Mouse (Mus musculus): ENCODE measurements around the gene Lsm6.

The Lsm6 gene

DNA sequence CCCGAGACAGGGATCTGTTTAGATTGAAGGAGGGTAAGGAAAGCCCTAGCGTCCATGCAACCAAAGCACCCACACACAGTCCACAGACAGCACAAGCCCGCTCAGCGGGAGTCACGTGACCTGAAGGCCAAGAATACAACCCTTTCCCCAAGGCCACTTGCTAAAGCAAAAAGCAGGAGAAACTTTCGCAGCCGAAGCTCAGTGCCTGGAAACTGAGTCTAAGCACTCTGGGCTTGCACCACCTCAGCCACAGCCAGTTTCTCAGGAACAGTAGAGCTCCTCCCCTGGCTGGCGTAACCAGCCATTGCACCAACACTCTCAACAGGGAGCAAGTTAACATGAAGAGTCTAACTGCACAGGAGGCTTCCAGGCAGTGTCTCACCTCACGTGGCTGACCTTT, 13.7 kb downstream of the Lsm6 start:
- DNase-seq (ENCODE audit: low read depth, low spot score): no peak

DNA sequence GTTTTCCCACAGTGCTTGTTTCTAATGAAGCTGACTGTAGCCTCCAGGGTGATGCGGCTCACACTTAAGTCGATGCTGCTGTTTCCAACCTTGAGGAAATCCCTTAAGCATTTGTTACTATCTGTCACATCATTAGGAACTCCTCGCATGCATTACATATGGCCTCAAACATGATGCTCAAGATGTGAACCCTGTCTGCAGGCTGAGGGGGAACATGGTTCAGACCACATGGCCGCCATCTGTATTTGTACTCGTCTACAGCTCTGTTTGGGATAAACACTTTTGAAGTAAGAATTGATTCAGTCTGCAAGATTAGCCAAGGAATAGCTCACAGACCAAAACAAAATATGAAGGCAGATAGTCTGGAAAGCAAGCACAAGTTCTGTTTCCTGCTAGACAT, 14.9 kb downstream of the Lsm6 start:
- DNase-seq (ENCODE audit: low read depth, low spot score): no peak

DNA sequence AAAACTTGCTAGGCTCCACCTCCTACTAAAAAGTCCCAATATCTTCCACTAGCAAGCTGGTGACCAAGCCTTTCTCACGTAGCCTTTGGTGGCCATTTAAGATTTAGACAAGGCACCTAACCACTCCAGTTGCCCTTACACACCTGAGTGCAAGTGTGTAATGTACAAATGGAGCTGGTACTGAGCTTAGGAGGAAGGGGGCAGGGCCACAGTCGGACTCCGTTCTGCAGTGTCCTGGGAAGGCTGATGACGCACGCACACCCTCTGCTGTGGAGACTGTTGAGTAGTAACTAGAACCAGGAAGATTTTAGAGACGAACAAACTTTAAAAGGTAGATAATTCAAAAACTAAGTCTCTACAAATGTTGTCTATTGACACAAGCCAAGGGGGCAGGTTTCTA, 19.7 kb downstream of the Lsm6 start:
- DNase-seq (ENCODE audit: low read depth, low spot score): no peak

DNA sequence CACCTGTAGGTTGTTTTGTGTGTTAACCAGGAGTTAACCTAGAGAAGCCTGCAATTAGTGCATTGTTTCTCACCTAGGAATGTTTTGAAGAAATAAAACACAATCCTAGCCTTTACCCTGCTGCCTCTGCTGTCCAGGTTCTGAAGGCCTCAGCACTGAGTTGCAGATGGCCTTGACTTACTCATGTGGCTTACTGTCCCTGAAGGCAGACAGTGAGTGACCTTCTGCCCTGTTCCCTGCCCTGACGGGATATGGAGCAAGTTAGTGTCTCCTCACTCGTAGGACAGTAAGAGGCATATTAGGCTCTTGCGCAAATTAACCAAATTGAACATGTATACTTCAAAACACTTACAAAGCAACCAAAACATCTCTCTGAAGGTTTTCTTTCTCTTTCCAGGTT, 22.3 kb downstream of the Lsm6 start:
- no peak for DNase-seq (ENCODE audit: low read depth, low spot score)

DNA sequence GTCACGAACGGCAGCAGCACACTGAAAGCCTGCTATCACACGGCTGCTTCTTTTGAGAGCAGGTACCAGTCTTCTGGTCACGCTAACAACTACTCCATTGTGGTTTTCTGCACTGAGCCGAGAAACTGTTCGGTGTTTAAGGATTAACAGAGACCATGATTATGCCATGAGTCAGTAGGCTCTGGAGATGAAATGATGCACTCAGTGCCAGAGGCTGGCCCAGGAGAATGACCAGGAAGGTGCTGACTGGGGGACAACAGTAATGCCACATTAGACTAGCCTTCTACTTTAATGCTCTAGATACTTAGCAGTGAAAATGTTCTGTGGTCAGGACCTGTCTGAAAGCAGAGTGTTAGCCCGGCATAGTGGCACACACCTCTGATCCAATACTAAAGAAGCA, 23.0 kb downstream of the Lsm6 start:
- DNase-seq (ENCODE audit: low read depth, low spot score): no peak

DNA sequence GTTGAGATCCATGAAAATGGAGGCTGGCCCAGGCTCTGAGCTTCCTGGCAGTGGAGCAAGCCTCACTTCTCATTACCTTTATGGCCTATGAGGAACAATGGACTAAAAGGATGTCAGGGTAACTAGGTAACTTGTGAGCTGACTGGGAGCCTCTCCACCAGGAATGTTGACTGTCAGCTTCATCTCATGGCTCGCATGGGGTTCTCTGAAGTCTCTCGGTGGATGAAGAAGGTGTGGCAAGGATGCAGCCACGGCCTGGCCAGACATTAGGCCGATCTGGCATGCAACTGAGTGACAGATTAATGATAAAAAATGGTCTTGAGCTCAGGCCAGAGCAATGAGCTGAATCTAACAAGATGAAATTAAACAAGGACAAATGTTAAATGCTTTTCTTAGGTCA, 27.7 kb downstream of the Lsm6 start:
- no peak for DNase-seq (ENCODE audit: low read depth, low spot score)

DNA sequence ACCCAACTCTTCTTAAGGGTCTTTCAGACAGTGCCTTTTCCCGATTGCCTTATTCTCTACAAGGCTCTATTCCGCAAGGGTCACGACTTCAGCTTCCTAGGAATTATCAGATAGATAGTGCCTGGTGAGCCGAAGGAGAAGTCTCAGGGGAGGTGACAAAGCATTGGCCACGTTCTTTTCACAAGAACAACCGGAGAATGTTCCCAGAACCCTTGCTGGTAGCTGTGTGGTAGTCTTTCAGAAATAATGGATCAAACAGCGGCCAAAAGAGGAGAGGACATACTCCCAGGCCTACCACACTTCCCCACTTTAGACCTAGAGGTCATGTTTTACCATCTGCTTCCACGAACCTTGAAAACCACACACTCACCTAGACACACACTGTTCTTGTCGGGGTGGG, 44.1 kb downstream of the Lsm6 start:
- DNase-seq (ENCODE audit: low read depth, low spot score): no peak

- DNase-seq (ENCODE audit: low read depth, low spot score): no peak
Measured at GRCm38 (mm10) chr8:78771256-78771655, 49.7 kb downstream of the Lsm6 start.

GRCm38 (mm10) chr8:78770584-78770983, 50.4 kb downstream of the Lsm6 start:
- no peak for DNase-seq (ENCODE audit: low read depth, low spot score)

- no peak for DNase-seq (ENCODE audit: low read depth, low spot score)
Measured at GRCm38 (mm10) chr8:78765556-78765955, 55.4 kb downstream of the Lsm6 start.

GRCm38 (mm10) chr8:78764976-78765375, 56.0 kb downstream of the Lsm6 start:
- DNase-seq (ENCODE audit: low read depth, low spot score): no peak

DNA sequence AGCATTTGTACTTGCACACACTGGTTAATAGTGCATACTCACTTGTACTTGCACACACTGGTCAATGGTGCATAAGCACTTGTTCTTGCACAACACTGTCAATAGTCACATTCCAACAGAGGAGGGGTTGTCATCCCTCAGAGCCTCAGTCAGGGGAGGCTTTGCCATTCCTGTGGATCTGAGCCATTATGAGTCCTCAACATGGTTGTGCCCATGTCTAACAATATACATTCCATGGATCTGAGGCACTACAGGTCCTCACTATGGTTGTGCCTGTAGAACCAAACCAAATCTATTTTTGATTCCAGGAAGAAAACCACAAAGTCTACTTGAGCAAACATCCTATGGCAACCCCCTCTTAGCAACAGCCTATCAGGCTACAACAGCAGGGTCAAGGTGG, 61.8 kb downstream of the Lsm6 start:
- no peak for DNase-seq (ENCODE audit: low read depth, low spot score)

GRCm38 (mm10) chr8:78754986-78755385, 66.0 kb downstream of the Lsm6 start:
- DNase-seq (ENCODE audit: low read depth, low spot score): no peak
